Mouse (Mus musculus): Measurements from ENCODE around the gene Hck. TPM values are rescaled to one million over a fixed set of nuclear protein-coding genes. Genes with fewer than 3 reads are reported as not detected.

Gene Hck
- polyA plus RNA-seq, 1 experiment from 2014 or later, result 5.4 TPM

DNA sequence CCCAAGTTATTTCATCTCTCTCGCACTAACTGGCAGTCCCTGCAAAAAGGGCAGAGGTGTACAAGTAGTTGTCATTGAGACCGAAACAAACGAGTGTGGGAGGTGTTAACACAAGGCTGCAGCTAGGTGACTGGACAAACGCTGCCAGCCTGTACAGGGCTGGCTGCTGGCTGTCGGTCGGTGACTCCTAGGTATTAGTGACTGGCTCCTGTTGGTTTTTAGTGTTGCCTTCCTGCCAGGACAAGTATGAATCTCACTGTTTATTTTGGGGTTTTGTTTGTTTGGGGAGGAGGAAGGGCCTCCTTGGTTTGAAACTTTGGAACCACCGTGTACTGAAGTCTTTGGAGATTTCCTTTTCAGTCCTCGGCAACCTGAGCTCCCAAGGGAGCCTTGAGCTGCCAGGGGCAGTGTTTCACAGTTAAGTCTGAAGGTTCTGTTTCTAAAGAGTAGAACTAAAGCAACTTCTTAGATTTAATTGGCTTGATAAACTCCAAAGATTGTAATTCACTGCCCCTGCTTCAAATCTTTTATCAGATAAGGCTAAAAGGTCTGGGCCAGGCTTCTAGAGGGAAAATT, 67.8 kb downstream of the Hck start:
- 53% methylated on average over 8 of the region's 8 CpGs for WGBS
- Histone ChIP-seq H3K4me2 (ENCODE audit: low read depth, low read length) (no peak overlapping the region), H3K9me3 (ENCODE audit: control insufficient read depth, low read length) (no peaks in the 10 kb centered on the region), H3K27me3 (replicated peaks; ENCODE audit: control insufficient read depth, insufficient read depth, low read length) (no peaks in the 10 kb centered on the region), H3K4me1 (ENCODE audit: control insufficient read depth, insufficient read depth, low read length) (peaks cover 4% of the 10 kb centered on the region), H3K27ac (ENCODE audit: low read length) (no peak overlapping the region), H3K36me3 (ENCODE audit: control insufficient read depth, insufficient read depth, low read length) (no peaks in the 10 kb centered on the region), H3K4me3 (ENCODE audit: low read length) (no peak overlapping the region), H3K9ac (ENCODE audit: low read depth, low read length) (no peak overlapping the region)
- ATAC-seq, result no peak

DNA sequence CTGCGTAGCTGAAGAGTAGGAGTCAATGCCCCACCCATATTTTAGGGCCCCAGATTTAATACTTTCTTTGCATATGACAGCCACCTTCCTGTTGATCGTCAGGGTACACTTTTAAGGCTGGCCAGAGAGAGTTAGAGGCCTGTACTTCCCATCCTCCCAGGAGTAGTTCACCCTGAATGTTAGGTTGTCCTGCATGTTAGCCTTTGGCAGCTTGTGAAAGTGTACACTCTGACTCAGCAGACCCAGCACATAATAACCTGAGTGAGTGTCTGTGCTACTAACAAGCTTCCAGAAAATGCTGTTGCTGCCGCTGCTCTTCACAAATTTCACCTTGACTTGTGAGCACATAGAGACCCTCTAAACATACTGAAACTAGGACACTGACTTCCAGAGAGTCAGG, 68.9 kb downstream of the Hck start:
- no peaks in the 10 kb centered on the region for H3K27me3 ChIP-seq (replicated peaks; ENCODE audit: control insufficient read depth, insufficient read depth, low read length)
- no peak overlapping the region for H3K9ac ChIP-seq (ENCODE audit: low read depth, low read length)
- no peak overlapping the region for H3K4me3 ChIP-seq (ENCODE audit: low read length)
- H3K27ac ChIP-seq (ENCODE audit: low read length), result no peak overlapping the region
- peaks cover 4% of the 10 kb centered on the region; the same call in 1 of the 2 replicates for H3K4me1 ChIP-seq (ENCODE audit: control insufficient read depth, insufficient read depth, low read length)
- H3K36me3 ChIP-seq (ENCODE audit: control insufficient read depth, insufficient read depth, low read length), result no peaks in the 10 kb centered on the region; the same call in 1 of the 2 replicates
- WGBS, result 78% methylated on average over 3 of the region's 3 CpGs
- ATAC-seq, result no peak
- H3K4me2 ChIP-seq (ENCODE audit: low read depth, low read length), result no peak overlapping the region
- H3K9me3 ChIP-seq (ENCODE audit: control insufficient read depth, low read length), result no peaks in the 10 kb centered on the region

DNA sequence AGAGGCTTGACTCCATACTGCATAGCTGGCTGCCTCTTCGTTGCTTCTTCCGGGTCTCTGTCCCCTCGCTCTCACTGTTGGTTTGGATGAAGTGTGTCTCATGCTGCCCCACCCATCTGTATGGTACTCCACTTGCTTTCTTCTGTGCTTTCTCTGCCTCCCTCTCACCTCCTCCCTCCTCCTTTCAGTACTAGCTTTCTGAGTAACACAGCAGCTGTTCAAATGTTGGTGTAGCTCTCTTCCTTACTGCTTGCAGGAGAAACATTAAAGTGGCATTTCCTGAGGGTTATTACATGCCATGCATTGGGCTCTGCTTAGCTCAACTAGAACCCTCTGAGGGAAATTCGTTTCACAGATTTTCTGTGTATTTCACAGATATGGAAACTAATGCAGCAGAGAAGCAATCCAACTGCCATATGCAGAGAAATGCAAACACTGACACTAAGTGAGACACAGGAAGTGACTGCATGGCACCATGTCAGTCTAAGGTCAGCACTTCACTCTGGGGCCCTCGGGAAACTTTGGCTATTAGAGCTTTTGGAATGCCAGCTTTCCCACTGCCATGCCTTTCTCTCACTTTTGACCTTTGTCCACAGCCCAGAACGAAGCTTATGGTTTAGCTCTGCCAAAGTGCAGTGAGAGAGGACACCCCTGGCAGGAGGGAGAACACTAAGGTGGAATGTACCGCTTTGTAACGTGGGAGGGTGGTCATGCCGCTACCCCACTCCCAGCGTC, 71.0 kb downstream of the Hck start:
- WGBS, result 75% methylated on average over 10 of the region's 10 CpGs
- no peak overlapping the region for H3K4me2 ChIP-seq (ENCODE audit: low read depth, low read length)
- H3K27me3 ChIP-seq (replicated peaks; ENCODE audit: control insufficient read depth, insufficient read depth, low read length), result no peaks in the 10 kb centered on the region
- ATAC-seq, result no peak
- H3K36me3 ChIP-seq (ENCODE audit: control insufficient read depth, insufficient read depth, low read length), result peaks cover 4% of the 10 kb centered on the region
- H3K4me1 ChIP-seq (ENCODE audit: control insufficient read depth, insufficient read depth, low read length), result peaks cover 4% of the 10 kb centered on the region; the same call in 1 of the 2 replicates
- no peak overlapping the region for H3K27ac ChIP-seq (ENCODE audit: low read length)
- H3K9me3 ChIP-seq (ENCODE audit: control insufficient read depth, low read length), result no peaks in the 10 kb centered on the region
- H3K9ac ChIP-seq (ENCODE audit: low read depth, low read length), result no peak overlapping the region
- H3K4me3 ChIP-seq (ENCODE audit: low read length), result no peak overlapping the region

DNA sequence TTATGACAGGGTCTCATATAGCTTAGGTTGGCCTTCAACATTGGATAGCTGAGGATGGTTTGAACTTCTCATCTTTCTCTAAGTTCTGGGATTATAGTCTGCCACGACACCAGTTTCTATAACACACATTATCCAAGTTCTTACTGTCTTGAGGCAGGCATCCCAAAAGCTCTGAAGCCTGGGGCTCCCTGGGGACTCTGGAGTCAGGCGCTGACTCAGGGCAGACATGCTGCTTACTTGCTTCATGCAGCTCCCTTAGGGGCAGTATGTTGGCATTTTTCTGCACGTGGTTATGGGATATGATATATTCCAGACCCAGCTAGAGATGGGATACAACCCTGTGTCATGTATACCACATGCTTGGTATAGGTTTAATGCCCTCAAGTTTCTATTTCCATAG, 71.7 kb downstream of the Hck start:
- no peak overlapping the region for H3K4me2 ChIP-seq (ENCODE audit: low read depth, low read length)
- H3K4me3 ChIP-seq (ENCODE audit: low read length), result no peak overlapping the region
- no peak overlapping the region for H3K27ac ChIP-seq (ENCODE audit: low read length)
- peaks cover 4% of the 10 kb centered on the region for H3K36me3 ChIP-seq (ENCODE audit: control insufficient read depth, insufficient read depth, low read length)
- H3K9me3 ChIP-seq (ENCODE audit: control insufficient read depth, low read length), result no peaks in the 10 kb centered on the region
- H3K27me3 ChIP-seq (replicated peaks; ENCODE audit: control insufficient read depth, insufficient read depth, low read length), result no peaks in the 10 kb centered on the region
- H3K4me1 ChIP-seq (ENCODE audit: control insufficient read depth, insufficient read depth, low read length), result peaks cover 4% of the 10 kb centered on the region; the same call in 1 of the 2 replicates
- no peak for ATAC-seq
- no peak overlapping the region for H3K9ac ChIP-seq (ENCODE audit: low read depth, low read length)
- 82% methylated on average over 3 of the region's 3 CpGs for WGBS

DNA sequence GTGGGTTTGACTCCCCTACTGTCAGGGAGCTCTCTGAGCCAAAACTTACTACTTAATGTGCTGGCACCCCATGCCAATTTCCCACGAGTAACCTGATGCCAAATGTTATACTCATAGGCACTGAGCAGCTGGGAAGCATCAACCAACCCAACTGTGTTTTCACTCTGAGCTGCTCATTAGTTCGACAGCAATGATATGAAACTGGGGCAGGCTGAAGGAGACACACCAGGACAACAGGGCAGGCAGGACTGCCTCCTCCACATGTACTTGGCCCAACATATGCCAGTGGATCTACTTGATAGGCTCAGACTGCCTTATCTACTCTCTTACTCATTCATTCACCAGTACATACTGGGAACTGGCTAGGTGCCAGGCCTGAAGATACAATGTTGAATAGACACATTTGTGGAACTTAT, 77.9 kb downstream of the Hck start:
- no peak overlapping the region for H3K4me2 ChIP-seq (ENCODE audit: low read depth, low read length)
- H3K4me3 ChIP-seq (ENCODE audit: low read length), result no peak overlapping the region
- peaks cover 19% of the 10 kb centered on the region for H3K36me3 ChIP-seq (ENCODE audit: control insufficient read depth, insufficient read depth, low read length)
- H3K27me3 ChIP-seq (replicated peaks; ENCODE audit: control insufficient read depth, insufficient read depth, low read length), result no peaks in the 10 kb centered on the region
- H3K27ac ChIP-seq (ENCODE audit: low read length), result no peak overlapping the region
- 0 out of 2 replicates have a peak, but pooled peaks cover 3% of the 10 kb centered on the region for H3K4me1 ChIP-seq (ENCODE audit: control insufficient read depth, insufficient read depth, low read length)
- no peak overlapping the region for H3K9ac ChIP-seq (ENCODE audit: low read depth, low read length)
- 67% methylated on average over 2 of the region's 2 CpGs for WGBS
- H3K9me3 ChIP-seq (ENCODE audit: control insufficient read depth, low read length), result no peaks in the 10 kb centered on the region
- ATAC-seq, result peak; percentile 61; the same call in 1 of the 2 replicates

DNA sequence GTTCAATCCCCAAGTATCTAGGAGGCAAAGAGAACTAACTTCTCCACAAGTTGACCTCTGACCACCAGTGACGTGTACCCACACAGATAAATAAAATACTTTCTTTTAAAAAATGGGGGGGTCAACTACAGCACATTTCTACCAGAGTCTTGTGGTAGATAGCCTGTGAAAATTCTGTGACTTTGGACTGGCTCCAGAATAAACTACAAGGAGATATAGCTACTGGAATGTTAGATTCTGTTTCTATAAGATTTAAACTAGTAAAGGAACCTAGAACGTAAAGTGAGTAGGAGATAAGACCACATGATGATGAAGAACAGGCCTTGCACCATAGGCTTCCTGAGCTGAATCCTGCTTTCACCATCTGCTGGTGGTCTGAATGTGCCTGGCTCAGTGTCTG, 79.6 kb downstream of the Hck start:
- Histone ChIP-seq H3K36me3 (ENCODE audit: control insufficient read depth, insufficient read depth, low read length) (peaks cover 22% of the 10 kb centered on the region), H3K4me3 (ENCODE audit: low read length) (no peak overlapping the region), H3K4me2 (ENCODE audit: low read depth, low read length) (no peak overlapping the region), H3K27ac (ENCODE audit: low read length) (no peak overlapping the region), H3K9ac (ENCODE audit: low read depth, low read length) (no peak overlapping the region), H3K27me3 (replicated peaks; ENCODE audit: control insufficient read depth, insufficient read depth, low read length) (no peaks in the 10 kb centered on the region), H3K4me1 (ENCODE audit: control insufficient read depth, insufficient read depth, low read length) (0 out of 2 replicates have a peak, but pooled peaks cover 3% of the 10 kb centered on the region), H3K9me3 (ENCODE audit: control insufficient read depth, low read length) (no peaks in the 10 kb centered on the region)
- 72% methylated on average over 2 of the region's 2 CpGs for WGBS
- ATAC-seq, result no peak

DNA sequence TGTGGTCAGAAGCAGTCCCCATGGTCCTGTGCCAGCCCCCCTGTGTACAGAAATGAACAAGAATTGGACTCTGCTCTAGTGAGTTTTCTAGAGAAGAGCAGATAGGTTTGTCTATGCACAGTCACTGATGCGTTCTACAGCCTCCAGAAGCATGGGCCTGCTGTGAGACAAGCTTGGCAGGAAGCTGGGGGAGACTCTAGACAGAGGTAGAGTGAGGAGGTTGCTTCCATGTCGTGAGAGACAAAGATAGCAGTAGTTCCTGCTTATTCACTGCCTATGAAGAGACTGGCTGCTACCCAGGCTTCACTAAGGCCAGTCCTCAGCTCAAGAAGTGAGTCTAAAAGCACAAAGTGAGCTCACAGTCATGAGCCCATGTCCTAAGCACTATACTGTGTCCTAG, 83.0 kb downstream of the Hck start:
- Histone ChIP-seq H3K4me2 (ENCODE audit: low read depth, low read length) (no peak overlapping the region), H3K9me3 (ENCODE audit: control insufficient read depth, low read length) (no peaks in the 10 kb centered on the region), H3K36me3 (ENCODE audit: control insufficient read depth, insufficient read depth, low read length) (peaks cover 33% of the 10 kb centered on the region), H3K27ac (ENCODE audit: low read length) (no peak overlapping the region), H3K27me3 (replicated peaks; ENCODE audit: control insufficient read depth, insufficient read depth, low read length) (no peaks in the 10 kb centered on the region), H3K4me1 (ENCODE audit: control insufficient read depth, insufficient read depth, low read length) (0 out of 2 replicates have a peak, but pooled peaks cover 3% of the 10 kb centered on the region), H3K9ac (ENCODE audit: low read depth, low read length) (no peak overlapping the region), H3K4me3 (ENCODE audit: low read length) (no peak overlapping the region)
- WGBS, result 85% methylated on average over 2 of the region's 2 CpGs
- no peak for ATAC-seq

DNA sequence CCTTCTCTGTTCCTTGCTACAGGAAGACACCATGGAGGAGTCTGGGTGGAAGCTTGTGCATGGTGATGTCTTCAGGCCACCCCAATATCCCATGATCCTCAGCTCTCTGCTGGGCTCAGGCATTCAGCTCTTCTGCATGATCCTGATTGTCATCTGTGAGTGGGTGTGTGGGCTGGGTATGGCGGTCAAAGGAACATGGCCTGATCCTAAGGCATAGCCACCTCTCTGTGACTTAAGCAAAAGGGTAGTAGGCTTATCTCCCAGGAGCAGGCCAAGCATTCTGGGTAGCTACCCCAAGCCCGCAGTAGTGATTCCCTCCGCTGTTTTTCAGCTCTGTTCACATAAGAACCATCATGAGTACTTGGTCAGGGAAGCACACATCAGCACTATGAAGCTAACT, 86.0 kb downstream of the Hck start:
- Histone ChIP-seq H3K36me3 (ENCODE audit: control insufficient read depth, insufficient read depth, low read length) (peaks cover 29% of the 10 kb centered on the region), H3K4me2 (ENCODE audit: low read depth, low read length) (no peak overlapping the region), H3K9me3 (ENCODE audit: control insufficient read depth, low read length) (no peaks in the 10 kb centered on the region), H3K27ac (ENCODE audit: low read length) (no peak overlapping the region), H3K9ac (ENCODE audit: low read depth, low read length) (no peak overlapping the region), H3K4me1 (ENCODE audit: control insufficient read depth, insufficient read depth, low read length) (0 out of 2 replicates have a peak, but pooled peaks cover 3% of the 10 kb centered on the region), H3K4me3 (ENCODE audit: low read length) (no peak overlapping the region), H3K27me3 (replicated peaks; ENCODE audit: control insufficient read depth, insufficient read depth, low read length) (no peaks in the 10 kb centered on the region)
- no peak for ATAC-seq
- WGBS, result 96% methylated on average over 3 of the region's 3 CpGs

DNA sequence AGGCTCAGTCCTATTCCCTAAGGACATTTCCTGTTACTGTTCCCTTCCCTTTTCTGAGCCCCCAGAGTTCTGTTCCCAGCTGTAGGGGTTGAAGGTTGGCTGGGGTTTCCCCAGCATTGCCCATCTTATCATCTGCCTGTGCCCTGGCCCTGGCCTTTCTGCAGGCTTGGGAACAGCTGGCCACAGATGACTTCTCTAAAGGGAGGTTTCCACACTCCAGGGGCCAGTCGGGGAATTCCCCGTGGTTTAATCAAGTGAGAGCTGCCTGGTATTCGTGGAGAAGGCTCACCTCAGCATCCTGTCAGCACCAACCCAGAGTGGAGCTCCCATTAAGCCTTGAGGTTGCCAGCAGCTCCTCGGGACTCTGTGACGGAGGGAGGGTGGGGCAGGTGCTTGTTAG, 90.2 kb downstream of the Hck start:
- Histone ChIP-seq H3K36me3 (ENCODE audit: control insufficient read depth, insufficient read depth, low read length) (peaks cover 28% of the 10 kb centered on the region), H3K9ac (ENCODE audit: low read depth, low read length) (no peak overlapping the region)
- WGBS, result 79% methylated on average over 5 of the region's 5 CpGs

More for the DNA sequence above, 90.2 kb downstream of the Hck start:
- no peak for ATAC-seq
- H3K27me3 ChIP-seq (replicated peaks; ENCODE audit: control insufficient read depth, insufficient read depth, low read length), result no peaks in the 10 kb centered on the region
- H3K4me2 ChIP-seq (ENCODE audit: low read depth, low read length), result no peak overlapping the region
- no peak overlapping the region for H3K27ac ChIP-seq (ENCODE audit: low read length)
- H3K9me3 ChIP-seq (ENCODE audit: control insufficient read depth, low read length), result no peaks in the 10 kb centered on the region
- H3K4me3 ChIP-seq (ENCODE audit: low read length), result no peak overlapping the region
- 0 out of 2 replicates have a peak, but pooled peaks cover 3% of the 10 kb centered on the region for H3K4me1 ChIP-seq (ENCODE audit: control insufficient read depth, insufficient read depth, low read length)
